Mouse (Mus musculus): ENCODE results near the gene Grm5.
A peak's percentile ranks its signal among the peaks of the same experiment; 100 is the strongest.

Gene Grm5

DNA sequence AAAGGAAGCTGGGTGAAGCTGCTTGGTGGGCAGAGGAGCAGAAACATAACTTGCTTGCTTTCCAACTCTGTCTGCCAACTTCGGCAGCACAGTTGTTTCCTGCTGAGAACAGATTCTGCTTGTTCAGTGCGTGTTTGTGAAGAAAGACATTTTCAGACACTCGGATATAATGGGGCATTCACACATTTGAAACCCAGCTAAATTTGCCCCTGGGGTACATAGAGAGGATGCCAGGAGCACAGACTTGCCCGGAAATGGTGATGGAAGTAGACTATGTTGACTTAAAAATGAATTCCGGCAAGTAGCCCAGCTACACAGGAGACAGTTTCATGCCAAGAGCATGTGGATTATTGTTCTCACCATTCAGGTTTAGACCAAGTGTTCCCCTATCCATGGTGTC, 342.0 kb downstream of the Grm5 start:
- no peak for DNase-seq (ENCODE audit: low spot score)

DNA sequence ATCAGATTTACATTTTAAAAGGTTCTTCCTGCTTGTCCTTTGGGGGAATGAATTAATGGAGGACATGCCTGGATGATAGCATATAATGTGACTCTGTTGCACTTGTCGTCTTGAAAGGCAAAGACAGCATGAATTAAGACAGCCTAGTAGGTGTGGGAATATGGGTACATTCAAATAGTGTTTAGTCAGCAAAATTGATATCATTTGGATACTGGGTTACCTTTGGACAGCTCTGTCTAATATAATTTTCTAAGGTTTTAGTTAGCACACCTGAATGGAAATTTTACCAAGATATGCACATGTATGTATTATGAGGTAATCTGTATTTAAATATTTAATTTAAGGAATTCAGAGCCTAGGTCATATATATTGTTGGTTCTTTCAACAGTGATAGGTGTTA, 353.4 kb downstream of the Grm5 start:
- DNase-seq (ENCODE audit: low spot score), result no peak

DNA sequence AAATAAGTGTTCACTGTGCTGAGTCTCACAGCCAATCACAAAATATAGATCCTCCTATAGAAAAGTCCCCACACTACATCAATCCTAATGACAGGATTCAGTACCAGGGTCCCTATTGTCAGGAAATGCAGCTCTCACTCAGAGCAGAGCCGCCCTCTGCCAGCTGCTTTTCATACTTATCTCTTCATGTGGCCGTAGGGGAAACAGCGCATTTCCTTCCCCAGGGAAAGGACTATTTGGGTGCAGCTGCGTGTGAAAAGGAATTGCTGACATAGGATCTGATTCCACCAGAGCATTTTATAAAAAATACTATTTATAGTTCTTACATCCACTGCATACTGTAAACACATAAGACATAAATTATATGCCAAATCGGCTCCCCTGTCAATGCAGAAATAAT, 354.3 kb downstream of the Grm5 start:
- DNase-seq (ENCODE audit: low spot score), result no peak

DNA sequence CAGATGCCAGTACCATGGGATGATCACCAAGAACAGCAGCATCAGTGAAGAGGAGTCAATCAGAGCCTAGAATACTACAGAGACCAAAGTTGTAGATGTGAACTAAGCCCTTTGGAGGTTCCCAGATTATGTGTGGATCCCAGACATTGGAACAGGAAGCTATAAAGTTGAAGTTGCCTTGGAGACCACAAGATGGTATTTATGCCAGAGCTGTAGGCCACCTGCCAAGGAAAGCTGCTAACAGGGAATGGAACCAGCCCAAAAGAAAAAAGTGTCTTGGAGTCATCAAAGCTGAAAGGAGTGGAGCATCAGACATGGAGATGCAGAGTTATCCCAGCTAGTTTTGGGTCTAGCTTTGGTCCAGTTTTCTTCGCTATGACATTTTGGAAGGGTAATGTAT, 366.2 kb downstream of the Grm5 start:
- DNase-seq (ENCODE audit: low spot score), result no peak

DNA sequence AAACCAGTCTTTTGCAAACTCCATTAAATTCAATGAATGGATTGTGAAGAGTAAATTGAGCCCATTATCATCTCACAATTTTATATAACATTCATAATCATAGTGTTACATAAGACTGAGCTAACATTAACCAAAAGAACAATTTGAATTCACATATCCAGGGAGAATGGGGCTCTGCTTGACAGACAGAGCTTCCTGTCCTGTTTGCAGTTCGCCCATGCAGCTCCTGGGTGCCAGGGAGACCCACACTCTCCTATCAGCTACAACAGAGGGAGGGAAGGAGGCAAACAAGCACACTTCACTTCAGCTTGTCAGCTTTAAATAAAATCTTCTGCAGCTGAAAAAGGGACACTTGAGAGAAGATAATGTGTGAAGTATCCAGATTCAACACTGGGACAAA, 389.2 kb downstream of the Grm5 start:
- DNase-seq (ENCODE audit: low spot score), result no peak

DNA sequence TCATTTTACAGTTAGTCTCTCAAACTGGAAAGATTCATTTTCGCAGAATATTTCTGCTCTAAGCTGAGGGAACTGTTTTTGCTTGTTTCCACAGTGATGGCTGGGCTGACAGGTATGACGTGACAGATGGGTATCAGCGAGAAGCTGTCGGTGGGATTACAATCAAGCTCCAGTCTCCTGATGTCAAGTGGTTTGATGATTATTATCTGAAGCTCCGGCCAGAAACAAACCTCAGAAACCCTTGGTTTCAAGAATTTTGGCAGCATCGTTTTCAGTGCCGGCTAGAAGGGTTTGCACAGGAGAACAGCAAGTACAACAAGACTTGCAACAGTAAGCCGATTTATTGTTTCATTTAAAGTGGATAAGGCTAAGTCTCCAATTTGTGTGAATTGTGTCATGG, 391.1 kb downstream of the Grm5 start:
- DNase-seq (ENCODE audit: low spot score), result no peak

DNA sequence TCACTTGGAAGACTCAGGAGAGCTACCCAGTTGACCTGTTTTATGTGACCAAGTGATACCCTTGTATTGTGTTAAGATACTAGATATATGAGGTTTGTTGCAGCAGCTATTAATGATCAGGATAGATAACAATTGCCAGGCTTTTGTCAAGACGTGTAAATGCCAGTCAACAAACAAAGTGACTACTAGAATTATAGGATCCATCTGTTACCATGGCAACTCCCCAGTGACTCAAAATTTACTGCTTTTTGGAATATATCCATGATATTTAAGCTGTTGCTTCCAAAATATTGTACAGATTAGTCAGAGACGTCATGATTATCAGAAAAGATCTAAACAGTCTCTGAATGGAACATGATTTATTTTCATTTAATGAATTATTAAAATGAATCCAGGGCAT, 399.5 kb downstream of the Grm5 start:
- no peak for DNase-seq (ENCODE audit: low spot score)

DNA sequence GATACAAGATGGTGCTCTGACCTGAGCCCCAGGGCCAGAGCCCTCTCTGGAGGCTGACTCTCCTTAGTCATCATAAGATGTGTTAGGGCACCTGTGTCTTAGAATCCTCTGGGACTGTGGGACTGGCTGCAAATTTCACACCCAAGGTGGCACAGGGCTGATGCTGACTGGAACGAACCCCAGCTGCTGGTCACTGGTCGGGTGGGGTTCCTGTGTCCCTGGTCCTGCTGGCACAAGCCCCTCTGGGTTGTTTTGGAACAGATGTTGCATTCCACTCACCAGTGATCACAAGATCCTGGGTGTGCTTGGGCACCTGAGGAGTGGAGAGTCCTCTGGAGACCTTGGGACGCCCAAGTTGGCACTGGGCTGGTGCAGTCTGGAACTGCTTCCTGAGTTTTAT, 430.5 kb downstream of the Grm5 start:
- no peak for DNase-seq (ENCODE audit: low spot score)

DNA sequence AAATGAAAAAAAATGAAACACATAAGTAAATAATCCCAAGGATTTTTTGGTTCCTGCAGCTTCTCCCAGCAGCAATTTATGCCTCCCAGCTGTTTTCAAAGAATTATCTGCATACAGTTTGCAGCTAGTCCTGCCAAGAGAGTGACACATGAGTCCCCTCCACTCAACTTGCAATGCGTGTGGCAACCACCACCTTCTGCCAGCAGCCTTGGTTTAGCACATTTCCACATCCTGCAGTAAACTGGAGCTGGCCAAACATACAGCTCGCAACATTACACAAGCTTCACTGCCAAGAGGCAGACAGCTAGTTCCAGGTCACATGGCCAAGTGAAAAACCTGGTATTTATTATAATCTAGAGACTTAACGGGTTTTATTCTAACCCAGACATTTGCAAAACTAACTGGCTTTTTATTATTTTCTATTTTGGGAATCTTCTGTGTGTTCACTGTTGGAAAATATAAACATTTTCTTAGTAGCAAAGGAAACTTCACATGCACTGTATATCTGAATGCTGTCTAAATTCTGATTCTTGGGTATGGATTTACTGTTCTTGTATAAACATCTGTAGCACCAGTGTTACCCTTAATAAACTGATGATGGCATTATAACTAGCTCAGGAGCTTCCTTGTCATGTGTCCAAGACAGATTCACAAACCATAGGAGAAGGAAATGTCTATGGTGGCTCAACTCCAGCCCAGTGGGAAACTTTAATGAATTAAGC, 443.6 kb downstream of the Grm5 start:
- DNase-seq (ENCODE audit: low spot score), result no peak

DNA sequence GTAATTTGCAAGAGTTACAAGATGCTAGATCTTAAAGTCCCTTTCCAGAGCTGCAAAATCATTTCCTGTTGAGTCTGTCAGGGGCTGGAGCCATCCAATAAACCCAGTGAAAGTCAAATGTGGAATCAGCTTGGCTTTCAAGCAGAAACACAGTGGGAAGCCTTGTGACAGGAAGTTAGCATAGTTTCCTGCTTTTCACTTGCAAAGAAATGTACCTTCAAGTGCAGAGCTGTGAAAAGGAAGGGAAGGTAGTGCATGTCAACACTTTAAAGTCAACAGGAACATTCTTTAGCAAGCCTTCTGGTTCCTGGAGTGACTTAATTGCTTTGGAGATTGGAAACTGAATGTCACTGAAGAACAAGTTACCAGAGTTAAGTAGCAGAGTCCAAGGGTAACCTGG, 463.4 kb downstream of the Grm5 start:
- DNase-seq (ENCODE audit: low spot score), result no peak

DNA sequence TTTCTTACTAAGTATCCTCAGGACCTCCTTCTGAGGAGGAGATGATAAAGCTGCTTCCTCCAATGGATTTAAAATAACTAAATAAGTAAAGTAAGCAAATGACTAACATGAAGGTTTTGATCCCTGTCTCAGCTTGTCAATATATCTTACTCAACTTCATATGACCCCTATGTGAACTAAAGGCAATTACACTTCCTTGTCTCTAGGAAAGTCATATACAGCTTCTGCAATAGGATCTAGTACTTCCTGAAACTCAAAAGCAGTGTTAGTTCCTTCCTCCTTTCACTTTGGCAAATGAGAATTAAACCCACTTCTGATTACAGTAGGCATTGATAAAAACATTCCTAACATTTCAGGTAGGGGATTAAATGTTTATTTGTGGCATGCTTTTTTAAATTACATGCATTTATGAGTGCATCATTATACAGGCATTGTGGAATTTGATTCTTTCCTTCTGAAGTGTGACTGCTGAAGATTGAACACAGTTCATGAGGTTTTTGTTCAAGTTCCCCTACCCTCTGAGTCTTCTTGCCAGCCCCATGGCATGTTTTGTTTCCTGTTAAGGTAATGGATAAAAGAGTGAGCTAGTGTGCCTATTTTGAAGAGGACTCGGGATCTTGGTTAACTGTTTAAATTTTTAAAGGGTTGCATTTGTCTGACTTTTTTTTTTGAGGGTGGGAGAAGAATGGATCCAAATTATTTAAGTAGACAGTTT, 470.4 kb downstream of the Grm5 start:
- no peak for DNase-seq (ENCODE audit: low spot score)

DNA sequence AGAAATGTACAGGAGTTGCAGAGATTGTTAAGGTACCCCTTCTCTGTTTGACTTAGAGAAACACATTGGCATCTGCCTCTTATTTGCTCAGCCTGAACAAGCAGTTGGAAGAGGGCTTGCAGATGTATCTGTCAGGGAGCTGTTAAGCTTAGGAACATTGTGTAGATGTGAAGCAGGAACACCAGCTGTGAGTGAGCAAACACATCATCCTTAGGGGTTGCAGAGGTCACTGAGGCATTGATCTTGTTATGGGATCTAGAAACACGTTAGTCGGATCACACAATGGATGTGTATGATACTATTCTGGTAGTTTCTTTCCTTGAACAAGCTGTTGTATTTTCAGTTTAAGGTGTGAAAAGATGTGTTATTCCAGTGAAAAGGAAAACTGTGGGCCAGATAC, 472.5 kb downstream of the Grm5 start:
- DNase-seq (ENCODE audit: low spot score), result no peak

DNA sequence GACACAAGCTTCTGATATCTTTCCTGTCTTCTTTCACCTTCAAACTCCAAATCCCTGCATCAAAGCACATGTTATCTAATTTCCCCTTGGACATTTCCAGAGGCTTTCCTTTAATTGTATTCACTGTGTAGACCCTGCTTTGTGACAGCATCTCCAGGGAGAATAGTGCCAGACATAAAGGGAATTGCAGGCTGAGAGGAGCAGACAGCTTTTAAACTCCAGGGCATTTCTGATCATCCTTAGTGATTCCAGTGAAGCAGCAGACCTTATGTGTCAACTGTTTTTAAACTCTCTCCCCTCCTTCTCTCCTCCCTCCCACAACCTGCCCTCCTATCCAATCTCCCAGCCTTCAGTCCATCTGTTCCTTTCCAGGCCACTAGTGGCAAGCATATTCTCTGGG, 507.1 kb downstream of the Grm5 start:
- DNase-seq (ENCODE audit: low spot score), result no peak

DNA sequence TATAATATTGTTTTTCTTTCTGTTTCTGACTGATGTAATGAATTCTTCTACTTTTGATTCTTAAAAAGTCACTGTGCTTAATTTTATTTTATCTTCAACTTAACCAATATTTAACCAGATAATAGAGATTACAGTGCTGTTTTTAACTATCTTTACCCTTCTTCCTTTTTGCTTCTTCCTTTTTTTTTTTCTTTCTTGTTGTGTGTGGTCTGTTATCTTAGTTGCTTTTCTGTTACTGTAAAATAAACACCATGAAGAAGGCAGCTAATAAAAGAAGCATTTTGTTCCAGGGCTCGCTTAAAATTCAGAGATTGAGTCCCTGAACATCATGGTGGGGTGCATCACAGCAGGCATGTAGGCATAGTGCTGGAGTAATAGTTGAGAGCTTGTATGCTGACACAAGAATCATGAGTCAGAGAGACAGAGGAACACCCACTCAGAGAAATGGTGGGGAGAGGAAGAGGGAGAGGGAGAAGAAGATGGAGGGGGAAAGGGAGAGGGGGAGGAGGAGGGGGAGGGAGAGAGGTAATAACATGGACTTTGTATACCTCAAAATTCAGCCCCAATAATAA, 512.7 kb downstream of the Grm5 start:
- no peak for DNase-seq (ENCODE audit: low spot score)

DNA sequence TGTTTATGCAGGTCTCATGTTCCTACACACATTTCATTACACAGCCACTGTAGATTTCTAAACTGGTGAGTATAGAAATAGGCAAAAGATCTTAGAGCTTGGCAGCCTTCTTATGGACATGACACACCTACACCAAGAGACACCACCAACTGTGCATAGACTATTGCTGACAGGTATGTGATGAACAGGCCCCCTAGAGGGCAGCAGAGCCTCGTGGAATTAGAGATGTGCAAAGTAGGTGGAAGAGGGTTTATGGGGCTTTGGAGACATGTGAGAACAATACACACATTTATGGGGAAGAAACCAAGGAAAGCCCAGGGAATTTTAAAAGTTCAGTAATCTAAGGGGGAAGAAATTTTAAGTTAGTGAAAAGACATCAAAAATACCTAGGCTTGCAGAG, 513.7 kb downstream of the Grm5 start:
- peak; percentile 16 for DNase-seq (ENCODE audit: low spot score)

DNA sequence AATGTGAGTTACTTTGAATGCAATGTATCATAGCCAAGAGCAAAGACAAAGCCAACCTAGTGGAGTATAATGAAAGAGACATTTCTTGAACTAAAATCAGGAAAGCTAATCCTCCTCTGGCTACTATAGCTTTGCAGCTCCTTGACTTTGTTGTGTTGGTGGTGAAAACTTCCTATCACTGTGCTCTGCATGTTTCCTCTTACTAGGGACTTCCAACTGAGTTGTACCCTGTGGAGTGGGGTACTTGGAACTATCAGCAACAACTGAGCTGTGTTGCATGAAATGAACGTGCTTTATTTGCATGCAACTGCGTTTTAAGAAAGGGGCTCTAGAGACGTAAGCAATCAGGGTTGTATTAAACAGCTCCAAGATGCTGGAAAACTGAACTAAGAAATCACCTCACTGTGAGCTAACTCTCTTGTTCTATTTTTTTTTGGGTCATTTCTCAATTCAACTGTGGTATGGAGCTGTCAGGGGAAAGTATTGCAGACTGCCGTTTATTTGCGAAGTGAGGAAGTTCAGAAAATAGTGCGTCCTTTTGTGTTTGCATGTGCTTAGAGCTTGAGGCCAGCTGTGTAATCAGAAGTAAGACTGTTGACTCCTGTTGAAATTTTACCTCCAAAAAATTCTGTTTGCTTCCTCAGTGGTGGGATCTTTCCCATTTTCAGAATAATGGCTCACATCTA, 532.9 kb downstream of the Grm5 start:
- no peak for DNase-seq (ENCODE audit: low spot score)

DNA sequence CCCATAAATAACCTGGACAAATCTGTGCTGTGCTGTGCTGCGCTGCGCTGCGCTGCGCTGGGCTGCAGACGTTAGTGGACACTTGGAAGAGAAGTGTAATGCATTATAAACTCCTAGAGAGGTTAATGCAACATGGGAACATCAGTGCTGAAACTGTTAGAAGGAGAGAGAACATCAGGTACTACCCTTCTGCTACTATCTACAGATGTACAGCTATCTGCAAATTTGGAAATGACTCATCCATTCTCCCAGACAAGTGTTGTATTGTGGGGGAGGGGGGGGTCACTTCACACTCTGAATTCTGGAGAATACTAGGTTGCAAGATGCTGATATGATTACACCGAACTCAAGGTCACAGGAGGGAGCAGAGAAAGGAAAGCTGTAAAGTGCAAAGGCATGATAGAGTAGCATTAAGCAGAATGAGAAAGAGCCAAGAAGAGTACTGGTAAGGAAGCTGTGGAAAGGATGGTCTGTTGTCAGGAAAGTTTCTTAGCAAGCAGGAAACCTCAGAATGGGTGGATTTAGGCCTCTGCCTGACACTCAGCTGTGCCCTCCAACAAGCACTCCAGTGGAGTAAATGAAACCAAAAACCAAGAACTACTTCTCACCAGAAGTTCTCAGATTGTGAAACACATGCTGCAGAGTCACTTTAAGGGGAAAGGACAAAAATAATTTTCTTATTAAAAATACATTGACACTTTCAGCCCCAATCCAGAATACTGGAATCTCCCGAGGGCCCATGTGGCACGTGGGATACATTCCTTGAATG, 544.3 kb downstream of the Grm5 start:
- DNase-seq (ENCODE audit: low spot score), result no peak

DNA sequence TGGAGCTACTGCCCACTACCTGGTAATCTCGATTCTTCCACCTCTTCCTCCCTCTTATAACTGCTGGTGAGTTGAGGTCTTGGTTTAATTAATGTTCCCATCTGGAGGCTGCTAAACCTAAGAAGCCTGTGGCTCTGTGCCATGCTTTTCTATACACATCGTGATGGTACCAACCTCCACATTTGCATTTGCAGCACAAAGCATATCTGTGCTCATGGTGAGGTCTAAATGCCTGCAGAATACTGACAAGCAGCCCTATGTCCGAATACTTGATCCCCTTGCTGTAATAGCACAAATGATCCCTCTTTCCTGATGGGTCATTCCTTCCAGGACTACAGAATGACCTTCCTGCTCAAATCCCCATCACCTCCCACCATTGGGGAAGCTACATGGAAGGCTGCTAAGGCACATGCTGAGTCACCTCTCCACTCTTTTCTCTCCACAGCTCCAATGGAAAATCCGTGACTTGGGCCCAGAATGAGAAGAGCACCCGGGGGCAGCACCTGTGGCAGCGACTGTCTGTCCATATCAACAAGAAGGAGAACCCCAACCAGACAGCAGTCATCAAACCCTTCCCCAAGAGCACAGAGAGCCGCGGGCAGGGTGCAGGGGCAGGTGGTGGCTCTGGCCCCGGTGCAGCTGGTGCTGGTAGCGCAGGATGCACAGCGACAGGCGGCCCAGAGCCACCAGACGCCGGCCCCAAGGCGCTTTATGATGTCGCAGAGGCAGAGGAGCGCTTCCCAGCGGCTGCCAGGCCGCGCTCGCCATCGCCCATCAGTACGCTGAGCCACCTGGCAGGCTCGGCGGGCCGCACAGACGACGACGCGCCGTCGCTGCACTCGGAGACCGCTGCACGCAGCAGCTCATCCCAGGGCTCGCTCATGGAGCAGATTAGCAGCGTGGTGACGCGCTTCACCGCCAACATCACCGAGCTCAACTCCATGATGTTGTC, 545.8 kb downstream of the Grm5 start:
- DNase-seq (ENCODE audit: low spot score), result no peak

DNA sequence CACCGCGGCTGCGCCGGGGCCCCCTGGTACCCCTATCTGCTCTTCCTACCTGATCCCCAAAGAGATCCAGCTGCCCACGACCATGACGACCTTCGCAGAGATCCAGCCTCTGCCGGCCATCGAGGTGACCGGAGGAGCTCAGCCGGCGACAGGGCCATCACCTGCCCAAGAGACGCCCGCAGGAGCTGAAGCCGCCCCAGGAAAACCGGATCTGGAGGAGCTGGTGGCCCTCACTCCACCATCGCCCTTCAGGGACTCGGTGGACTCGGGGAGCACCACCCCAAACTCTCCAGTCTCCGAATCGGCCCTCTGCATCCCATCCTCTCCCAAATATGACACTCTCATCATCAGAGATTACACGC, 546.5 kb downstream of the Grm5 start:
- DNase-seq (ENCODE audit: low spot score), result no peak

DNA sequence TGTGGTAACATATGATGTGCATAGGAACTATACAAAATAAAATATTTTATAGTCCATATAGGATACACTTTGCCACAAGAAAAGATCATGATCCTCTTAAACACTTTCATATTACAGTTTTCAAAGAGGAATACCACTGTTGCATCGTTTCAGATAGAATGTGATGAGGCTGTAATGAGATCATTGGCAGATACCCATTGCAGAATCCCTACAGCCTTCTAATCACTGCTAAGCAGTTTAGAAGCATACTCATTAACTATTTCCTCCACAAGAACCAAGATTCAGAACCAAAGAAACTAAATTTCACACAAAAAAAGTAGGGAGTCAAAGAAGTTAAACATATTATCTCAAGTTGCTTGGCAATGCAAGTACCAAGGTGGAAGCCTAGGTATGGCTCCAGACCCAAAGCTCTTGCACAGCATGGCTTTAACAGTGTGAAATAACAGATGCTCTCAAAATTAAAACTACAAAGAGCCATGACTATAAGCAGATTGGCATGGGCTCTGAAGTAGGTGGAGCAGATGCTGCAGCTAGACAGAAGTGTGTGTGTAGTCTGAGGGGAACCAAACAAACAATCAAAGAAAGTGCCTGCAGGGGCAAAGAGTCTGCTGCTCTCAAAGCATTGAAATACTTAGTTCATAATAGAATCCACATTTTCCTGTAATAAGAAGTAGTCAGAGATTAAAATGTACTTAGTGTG, 575.7 kb downstream of the Grm5 start:
- DNase-seq (ENCODE audit: low spot score), result no peak

DNA sequence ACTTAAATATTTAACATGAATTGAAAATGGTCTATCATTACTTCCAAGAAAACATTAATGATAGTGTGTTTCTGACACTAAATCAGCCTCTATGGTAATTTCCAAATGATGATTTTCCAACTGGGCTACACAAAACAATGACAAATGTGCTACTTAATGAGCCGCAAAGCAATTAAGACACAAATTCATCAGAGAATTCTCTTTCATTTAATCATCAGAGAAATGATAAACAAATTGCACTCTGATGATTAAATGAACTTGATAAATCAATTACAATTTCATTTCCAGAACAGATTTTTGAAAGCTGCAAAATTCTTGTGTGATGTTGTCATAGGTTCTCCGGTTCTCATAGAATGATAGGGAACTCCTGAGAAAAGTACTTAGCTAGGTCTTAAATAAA, 577.6 kb downstream of the Grm5 start:
- DNase-seq (ENCODE audit: low spot score), result no peak
